Mouse (Mus musculus): Measurements from ENCODE around the gene Samd8. TPM values are rescaled to one million over a fixed set of nuclear protein-coding genes. Genes with fewer than 3 reads are reported as not detected.
A peak's percentile ranks its signal among the peaks of the same experiment; 100 is the strongest.

Gene Samd8
- 10 to 100 TPM; 82.2 to 86.3 TPM for total RNA-seq (2021)
- long read RNA-seq, partial matches to known transcripts, result 1 of 17 reads
- long read RNA-seq, other reads (novel, unspliced or antisense), result 12 of 17 reads

GRCm38 (mm10) chr14:21750008-21750880 is at the start of gene Samd8:
Samd8 (plus strand) TSS chr14:21750531.
- peak; percentile 78 to 90 for DNase-seq (ENCODE audit: low spot score in 2 of 2)

GRCm38 (mm10) chr14:21702691-21703090 is 47.6 kb upstream of the Samd8 start:
- DNase-seq (ENCODE audit: low spot score in 2 of 2), result no peak

- peak in 1 of 2 experiments; percentile 42 for DNase-seq (ENCODE audit: low spot score in 2 of 2)
Measured at GRCm38 (mm10) chr14:21703255-21703654, 47.1 kb upstream of the Samd8 start.

GRCm38 (mm10) chr14:21705462-21705861 is 44.9 kb upstream of the Samd8 start:
- no peak for DNase-seq (ENCODE audit: low spot score in 2 of 2)

GRCm38 (mm10) chr14:21706759-21707571 is 43.4 kb upstream of the Samd8 start:
- peak; percentile 61 to 75 for DNase-seq (ENCODE audit: low spot score in 2 of 2)

- no peak for DNase-seq (ENCODE audit: low spot score in 2 of 2)
Measured at GRCm38 (mm10) chr14:21709545-21709944, 40.8 kb upstream of the Samd8 start.

GRCm38 (mm10) chr14:21711231-21711630 is 39.1 kb upstream of the Samd8 start:
- no peak for DNase-seq (ENCODE audit: low spot score in 2 of 2)

GRCm38 (mm10) chr14:21714486-21714885 is 35.8 kb upstream of the Samd8 start, which contains the start of gene Dupd1:
Dupd1 (minus strand) TSS chr14:21714576.
- no peak for DNase-seq (ENCODE audit: low spot score in 2 of 2)

- no peak for DNase-seq (ENCODE audit: low spot score in 2 of 2)
Measured at GRCm38 (mm10) chr14:21719646-21720383, 30.5 kb upstream of the Samd8 start.

- DNase-seq (ENCODE audit: low spot score in 2 of 2), result no peak
Measured at GRCm38 (mm10) chr14:21720430-21721205, 29.7 kb upstream of the Samd8 start.

GRCm38 (mm10) chr14:21722021-21722698 is 28.2 kb upstream of the Samd8 start:
- DNase-seq (ENCODE audit: low spot score in 2 of 2), result no peak

- peak; percentile 47 to 81 for DNase-seq (ENCODE audit: low spot score in 2 of 2)
Measured at GRCm38 (mm10) chr14:21729031-21729732, 21.1 kb upstream of the Samd8 start.

- no peak for DNase-seq (ENCODE audit: low spot score in 2 of 2)
Measured at GRCm38 (mm10) chr14:21729936-21730335, 20.4 kb upstream of the Samd8 start.

GRCm38 (mm10) chr14:21733131-21733905 is 17.0 kb upstream of the Samd8 start:
- peak in 1 of 2 experiments; percentile 30 for DNase-seq (ENCODE audit: low spot score in 2 of 2)

- DNase-seq (ENCODE audit: low spot score in 2 of 2), result no peak
Measured at GRCm38 (mm10) chr14:21740345-21740744, 10.0 kb upstream of the Samd8 start.

- DNase-seq (ENCODE audit: low spot score in 2 of 2), result no peak
Measured at GRCm38 (mm10) chr14:21741314-21741713, 9.0 kb upstream of the Samd8 start.

- peak; percentile 72 to 90 for DNase-seq (ENCODE audit: low spot score in 2 of 2)
Measured at GRCm38 (mm10) chr14:21741786-21742185, 8.5 kb upstream of the Samd8 start.

- no peak for DNase-seq (ENCODE audit: low spot score in 2 of 2)
Measured at GRCm38 (mm10) chr14:21742441-21742840, 7.9 kb upstream of the Samd8 start.

Data from layer of hippocampus, adult 18-20 months (tissue).